8 mouse cellular contexts compared by ENCODE assay signal in the genomic region with DNA sequence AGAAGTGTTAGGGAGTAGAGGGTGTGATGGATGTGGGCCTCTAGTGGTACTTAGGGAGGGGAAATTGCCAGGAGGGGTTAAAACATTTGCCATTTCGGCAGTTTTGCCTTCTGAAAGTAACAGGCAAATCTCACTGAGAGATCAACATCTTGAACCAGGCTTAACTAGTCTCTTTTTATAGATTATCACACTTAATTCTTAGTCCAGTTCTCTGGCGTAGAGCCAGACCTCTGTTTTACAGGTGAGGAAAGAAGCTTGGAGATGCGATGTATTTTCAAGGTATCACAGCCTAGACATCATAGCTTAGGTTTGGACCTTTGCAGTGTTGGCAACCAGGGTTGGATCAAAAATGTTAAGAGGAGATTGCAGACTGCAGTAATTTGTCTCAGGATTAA. TPM values are rescaled to one million over a fixed set of nuclear protein-coding genes. Genes with fewer than 3 reads are reported as not detected.
DNase-seq lines count a peak whose midpoint lies in the region; ATAC-seq and TF ChIP-seq lines count a peak whose summit lies in the region.

No protein-coding gene starts in this region.

- peaks cover 27% of the 10 kb centered on the region for H3K4me1 ChIP-seq in heart, embryonic 15.5 days (replicated peaks)
- peaks cover 15% of the 10 kb centered on the region for H3K4me1 ChIP-seq in bone marrow macrophage, adult 2 months (ENCODE audit: control insufficient read depth, insufficient read depth, low read length)
- peaks cover 8% of the 10 kb centered on the region for H3K4me1 ChIP-seq in hindbrain, embryonic 11.5 days (replicated peaks; ENCODE audit: control insufficient read depth, insufficient read depth, low read length)
- peaks cover 39% of the 10 kb centered on the region for H3K4me1 ChIP-seq in midbrain, embryonic 10.5 days

- no peak for ATAC-seq in heart, embryonic 15.5 days (replicated peaks; ENCODE audit: insufficient number of reproducible peaks, insufficient read depth, low FRiP score, low read depth)
- no peak for ATAC-seq in hindbrain, embryonic 11.5 days (ENCODE audit: low FRiP score)
- ATAC-seq in granulocyte monocyte progenitor cell, adult 5-6 weeks (replicated peaks; ENCODE audit: poor library complexity, severe bottlenecking): no peak

- H3K4me2 ChIP-seq in heart, embryonic 15.5 days: peak overlapping the region; percentile 77
- H3K4me2 ChIP-seq in hindbrain, embryonic 11.5 days (replicated peaks; ENCODE audit: low read depth, low read length): peak overlapping the region; percentile 88

- no peaks in the 10 kb centered on the region for H3K9me3 ChIP-seq in heart, embryonic 15.5 days (replicated peaks)
- H3K9me3 ChIP-seq in hindbrain, embryonic 11.5 days (ENCODE audit: control insufficient read depth, low read length): no peaks in the 10 kb centered on the region
- no peaks in the 10 kb centered on the region for H3K9me3 ChIP-seq in midbrain, embryonic 10.5 days (replicated peaks)

- H3K9ac ChIP-seq in heart, embryonic 15.5 days: peak overlapping the region; percentile 83
- H3K9ac ChIP-seq in hindbrain, embryonic 11.5 days (ENCODE audit: low read depth, low read length): peak overlapping the region; percentile 69

- 60% methylated on average over 3 of the region's 3 CpGs for WGBS in heart, embryonic 15.5 days
- 67% methylated on average over 3 of the region's 3 CpGs for WGBS in hindbrain, embryonic 11.5 days
- 63% methylated on average over 3 of the region's 3 CpGs for WGBS in midbrain, embryonic 10.5 days

- intact Hi-C loops in heart, postnatal 25 days (cut with DNase I): no loop called here

- no peak for DNase-seq in heart, postnatal 25 days (ENCODE audit: low spot score)
- no peak for DNase-seq in hindbrain, embryonic 11.5 days (ENCODE audit: low spot score)
- no peak for DNase-seq in midbrain, embryonic 10.5 days (ENCODE audit: low spot score)
- DNase-seq in layer of hippocampus, adult 9-10 months (ENCODE audit: low spot score): no peak
- DNase-seq in cerebellum, adult 11-12 months: no peak

- no peak overlapping the region for H3K27ac ChIP-seq in heart, embryonic 15.5 days
- no peak overlapping the region for H3K27ac ChIP-seq in bone marrow macrophage, adult 2 months (ENCODE audit: insufficient read depth, low read depth, low read length)
- peak overlapping the region; percentile 96; the same call in 1 of the 2 replicates for H3K27ac ChIP-seq in hindbrain, embryonic 11.5 days (ENCODE audit: low read depth, low read length)
- H3K27ac ChIP-seq in midbrain, embryonic 10.5 days (replicated peaks): peak overlapping the region; percentile 98

- H3K4me3 ChIP-seq in heart, embryonic 15.5 days: peak overlapping the region; percentile 80
- H3K4me3 ChIP-seq in bone marrow macrophage, adult 2 months (ENCODE audit: insufficient read depth, low read length): peak overlapping the region; percentile 84
- H3K4me3 ChIP-seq in hindbrain, embryonic 11.5 days (ENCODE audit: low read depth, low read length): peak overlapping the region; percentile 70
- peak overlapping the region; percentile 89 for H3K4me3 ChIP-seq in midbrain, embryonic 10.5 days

- no peak for TF ChIP-seq CTCF in bone marrow macrophage, adult 2 months (IDR thresholded peaks at IDR 0.05; ENCODE audit: low read depth, low read length)

- TF ChIP-seq POLR2A in bone marrow macrophage, adult 2 months (IDR thresholded peaks at IDR 0.05; ENCODE audit: borderline replicate concordance, low read depth, low read length): no peak

- no peaks in the 10 kb centered on the region for H3K36me3 ChIP-seq in heart, embryonic 15.5 days
- no peaks in the 10 kb centered on the region for H3K36me3 ChIP-seq in hindbrain, embryonic 11.5 days (ENCODE audit: control insufficient read depth, insufficient read depth, low read length)
- H3K36me3 ChIP-seq in midbrain, embryonic 10.5 days: 0 out of 2 replicates have a peak, but pooled peaks cover 3% of the 10 kb centered on the region

- no peaks in the 10 kb centered on the region for H3K27me3 ChIP-seq in heart, embryonic 15.5 days
- H3K27me3 ChIP-seq in hindbrain, embryonic 11.5 days (ENCODE audit: control insufficient read depth, insufficient read depth, low read length): peaks cover 8% of the 10 kb centered on the region; the same call in 1 of the 2 replicates
- H3K27me3 ChIP-seq in midbrain, embryonic 10.5 days (ENCODE audit: low read depth, poor library complexity, severe bottlenecking): peaks cover 25% of the 10 kb centered on the region

RNA-seq across cellular contexts. Expression of a gene that starts 1.4 kb away (rescaled TPM):
- 12.4 and 21.1 TPM in 2 replicates for polyA plus RNA-seq in heart, embryonic 15.5 days (2015; fragmentation: Nextera tagmentation; extraction: Ambion mirVana)
- total RNA-seq in heart, postnatal 25 days (2021): 10 to 100 TPM; 41.2 to 50.6 TPM
- polyA plus RNA-seq in bone marrow macrophage, adult 2 months (2012; ENCODE audit: insufficient read depth, insufficient read length, missing spikeins): 22.3 and 24.6 TPM in 2 replicates
- polyA plus RNA-seq in hindbrain, embryonic 11.5 days (2014; fragmentation: Nextera tagmentation; extraction: Ambion mirVana): 16.0 and 22.2 TPM in 2 replicates
- polyA plus RNA-seq in midbrain, embryonic 10.5 days (2016; fragmentation: Nextera tagmentation; extraction: Ambion mirVana): 14.7 and 18.5 TPM in 2 replicates
- 18.9 and 19.0 TPM in 2 replicates for total RNA-seq in granulocyte monocyte progenitor cell, adult 5-6 weeks (2014; fragmentation: Nextera tagmentation)
- 5.9 and 9.1 TPM in 2 replicates for total RNA-seq in granulocyte monocyte progenitor cell, adult 5-6 weeks (2017)

RNA-seq across cellular contexts. Expression of a gene that starts 17.0 kb away (rescaled TPM):
- polyA plus RNA-seq in heart, embryonic 15.5 days (2015; fragmentation: Nextera tagmentation; extraction: Ambion mirVana): 0.97 and 1.2 TPM in 2 replicates
- total RNA-seq in heart, postnatal 25 days (2021): not detected
- 0.44 TPM in 1 of 2 replicates, not detected in the other for polyA plus RNA-seq in bone marrow macrophage, adult 2 months (2012; ENCODE audit: insufficient read depth, insufficient read length, missing spikeins)
- 1.8 and 2.8 TPM in 2 replicates for polyA plus RNA-seq in hindbrain, embryonic 11.5 days (2014; fragmentation: Nextera tagmentation; extraction: Ambion mirVana)
- polyA plus RNA-seq in midbrain, embryonic 10.5 days (2016; fragmentation: Nextera tagmentation; extraction: Ambion mirVana): 2.1 and 2.9 TPM in 2 replicates
- 0.77 TPM in 1 of 2 replicates, not detected in the other for total RNA-seq in granulocyte monocyte progenitor cell, adult 5-6 weeks (2014; fragmentation: Nextera tagmentation)
- 1.1 TPM in 1 of 2 replicates, not detected in the other for total RNA-seq in granulocyte monocyte progenitor cell, adult 5-6 weeks (2017)

RNA-seq across cellular contexts. Expression of a gene that starts 23.3 kb away (rescaled TPM):
- polyA plus RNA-seq in heart, embryonic 15.5 days (2015; fragmentation: Nextera tagmentation; extraction: Ambion mirVana): 59.2 and 84.9 TPM in 2 replicates
- total RNA-seq in heart, postnatal 25 days (2021): 10 to 100 TPM; 43.6 to 54.1 TPM
- polyA plus RNA-seq in bone marrow macrophage, adult 2 months (2012; ENCODE audit: insufficient read depth, insufficient read length, missing spikeins): 88.8 and 102 TPM in 2 replicates
- 65.8 and 71.1 TPM in 2 replicates for polyA plus RNA-seq in hindbrain, embryonic 11.5 days (2014; fragmentation: Nextera tagmentation; extraction: Ambion mirVana)
- 106 and 110 TPM in 2 replicates for polyA plus RNA-seq in midbrain, embryonic 10.5 days (2016; fragmentation: Nextera tagmentation; extraction: Ambion mirVana)
- 83.9 and 102 TPM in 2 replicates for total RNA-seq in granulocyte monocyte progenitor cell, adult 5-6 weeks (2014; fragmentation: Nextera tagmentation)
- total RNA-seq in granulocyte monocyte progenitor cell, adult 5-6 weeks (2017): 61.5 and 104 TPM in 2 replicates

Comparison
In these comparisons a context has a peak if more than half of its experiments do, and no peak if none do; other contexts are left out.
1. H3K27ac ChIP-seq: peak in hindbrain, embryonic 11.5 days (single experiment) and midbrain, embryonic 10.5 days (single experiment); none in heart, embryonic 15.5 days (single experiment) and bone marrow macrophage, adult 2 months (single experiment).
2. Peak in every context shown above with its lines, with median percentiles within 50 percentile points of each other: H3K4me3 ChIP-seq.